Mouse (Mus musculus) small intestine, adult 2 months (tissue): ENCODE data around the gene Chn2.

Experiments
- CTCF ChIP-seq: fragments of 200-500 bp; IDR thresholded peaks from 2 replicates; pipeline ENCODE4 v1.5.1; 2012; ENCODE audit warnings: low read depth, mild to moderate bottlenecking, control low read depth, inconsistent platforms, low read length, moderate library complexity, mixed read lengths; ENCODE audit not compliant: insufficient replicate concordance, insufficient read length; ENCODE audit errors: extremely low read depth
- POLR2A ChIP-seq: fragments of 200-500 bp; IDR thresholded peaks from 2 replicates; pipeline ENCODE4 v1.6.1; 2012; ENCODE audit warnings: low read depth, mild to moderate bottlenecking, control low read depth, inconsistent platforms, low read length, moderate library complexity

DNA sequence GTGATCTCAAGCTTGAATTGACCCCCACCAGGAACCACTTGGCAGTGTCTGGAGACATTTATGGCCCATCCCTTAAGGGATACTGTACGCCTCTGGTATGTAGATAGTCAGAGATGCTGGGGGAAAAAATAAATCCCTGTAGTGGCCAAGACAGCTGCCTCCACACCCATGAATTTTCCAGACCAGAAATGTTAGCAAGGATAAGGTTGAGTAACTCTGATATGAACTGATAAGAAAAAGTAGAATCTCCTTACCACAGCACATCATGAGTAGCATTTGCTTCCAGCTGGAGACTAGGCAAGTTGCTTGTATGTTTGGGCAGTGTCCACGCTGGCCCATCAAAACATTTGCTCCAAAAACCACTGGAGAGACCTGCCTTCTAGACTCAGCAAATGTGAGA, 239.3 kb downstream of the Chn2 start:
- TF ChIP-seq CTCF (no peak), POLR2A (no peak)
